Mouse (Mus musculus): Measurements from ENCODE around the gene Rasip1.

Gene Rasip1

DNA sequence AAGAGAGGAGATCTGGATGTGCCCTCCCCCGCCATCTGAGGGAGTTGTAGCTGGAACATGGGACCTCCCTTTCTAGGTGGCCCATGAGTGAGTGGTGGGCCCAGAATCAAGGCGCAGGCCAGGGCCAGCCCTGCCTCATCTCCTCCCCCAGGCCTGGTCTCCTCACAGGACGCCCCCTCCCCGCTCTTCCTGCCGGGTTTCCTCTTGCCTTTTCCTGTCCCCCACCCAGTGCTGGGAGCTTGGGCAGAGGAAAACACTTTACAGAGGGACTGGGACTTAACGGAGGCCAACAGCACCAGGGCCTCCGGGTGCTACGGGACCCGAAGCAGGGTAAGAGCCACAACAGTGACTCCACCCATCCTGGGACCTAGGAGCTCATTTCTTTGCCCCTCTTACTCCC is at the start of gene Rasip1:
Gene Rasip1 (plus strand): TSS at position 228 of the 400 bp plus-strand sequence.
- Histone ChIP-seq H3K4me1 (replicated peaks; ENCODE audit: low read depth, low read length) (peaks cover 48% of the 10 kb centered on the region), H3K9me3 (ENCODE audit: low read length) (no peaks in the 10 kb centered on the region), H3K36me3 (ENCODE audit: insufficient read depth, low read length) (no peaks in the 10 kb centered on the region), H3K27me3 (ENCODE audit: insufficient read depth, low read length) (peaks cover 79% of the 10 kb centered on the region), H3K4me3 (replicated peaks; ENCODE audit: low read length) (peak within 1 kb of the TSS; percentile 85)
- TF ChIP-seq CTCF (conservative IDR thresholded peaks at IDR 0.05; ENCODE audit: low read length) (no peak), POU5F1 (IDR thresholded peaks at IDR 0.05; ENCODE audit: borderline replicate concordance, low read length) (no peak), NANOG (IDR thresholded peaks at IDR 0.05; ENCODE audit: borderline replicate concordance, low read length) (no peak)

DNA sequence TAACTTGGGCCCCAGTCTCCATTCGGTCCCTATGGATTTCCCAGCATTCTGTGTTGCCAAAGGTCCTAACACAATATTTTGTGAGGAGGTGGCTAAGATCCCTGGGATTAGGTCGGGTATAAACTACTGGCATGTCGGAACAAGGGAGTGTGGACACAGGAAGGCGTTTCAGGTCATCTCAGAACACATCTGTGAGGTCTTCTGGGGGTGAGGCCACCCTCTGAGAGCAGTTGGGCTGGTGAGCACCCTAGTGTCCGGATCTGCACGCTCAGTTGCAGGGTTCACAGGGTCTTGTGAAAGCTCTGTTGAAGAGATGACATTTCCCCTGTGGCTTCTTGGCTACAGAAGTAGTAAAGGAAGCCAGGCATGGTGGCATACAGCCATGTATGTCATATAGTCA is 41.4 kb upstream of the Rasip1 start:
- Histone ChIP-seq H3K27me3 (ENCODE audit: insufficient read depth, low read length) (no peaks in the 10 kb centered on the region), H3K4me1 (replicated peaks; ENCODE audit: low read depth, low read length) (peaks cover 55% of the 10 kb centered on the region), H3K4me3 (replicated peaks; ENCODE audit: low read length) (no peak overlapping the region), H3K9me3 (ENCODE audit: low read length) (no peaks in the 10 kb centered on the region), H3K36me3 (ENCODE audit: insufficient read depth, low read length) (peaks cover 79% of the 10 kb centered on the region)
- TF ChIP-seq NANOG (IDR thresholded peaks at IDR 0.05; ENCODE audit: borderline replicate concordance, low read length) (no peak), CTCF (conservative IDR thresholded peaks at IDR 0.05; ENCODE audit: low read length) (no peak), POU5F1 (IDR thresholded peaks at IDR 0.05; ENCODE audit: borderline replicate concordance, low read length) (no peak)

DNA sequence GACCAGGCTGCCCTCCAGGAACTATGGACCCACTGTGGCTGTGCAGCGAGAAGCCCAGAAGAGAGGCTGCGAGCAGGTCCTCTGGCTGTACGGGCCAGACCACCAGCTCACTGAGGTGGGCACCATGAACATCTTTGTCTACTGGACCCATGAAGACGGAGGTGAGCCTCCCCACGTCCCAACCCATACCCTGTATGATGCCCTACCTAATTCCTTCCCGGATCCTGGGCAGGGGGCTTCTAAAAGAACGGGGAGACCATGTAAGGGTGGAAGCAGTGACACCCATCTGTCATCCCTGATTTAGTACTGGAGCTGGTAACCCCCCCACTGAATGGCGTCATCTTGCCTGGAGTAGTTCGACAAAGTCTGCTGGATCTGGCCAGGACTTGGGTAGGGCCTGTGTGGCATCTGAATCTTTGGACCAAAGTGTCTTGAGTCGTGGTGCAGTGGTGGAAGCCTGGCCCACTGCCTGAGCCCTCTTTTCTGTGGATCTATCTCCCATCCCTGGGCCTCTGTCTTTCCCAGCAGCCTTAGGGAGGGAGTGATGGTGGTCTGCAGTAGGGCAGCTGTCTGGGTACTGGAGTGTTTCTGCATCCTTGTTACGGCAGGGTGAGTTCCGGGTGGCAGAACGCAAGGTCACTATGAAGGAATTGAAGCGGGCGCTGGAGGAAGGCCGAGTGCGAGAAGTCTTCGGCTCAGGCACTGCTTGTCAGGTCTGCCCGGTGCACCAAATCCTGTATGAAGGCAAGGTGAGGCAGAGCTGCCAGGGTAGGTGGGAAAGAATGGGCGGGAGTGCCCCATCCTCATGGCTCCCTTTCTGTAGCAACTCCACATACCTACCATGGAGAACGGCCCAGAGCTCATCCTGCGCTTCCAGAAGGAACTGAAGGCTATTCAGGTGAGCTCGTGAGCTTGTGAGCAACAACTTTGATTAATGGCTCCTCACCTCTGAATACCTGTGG is 39.4 kb upstream of the Rasip1 start:
- Histone ChIP-seq H3K4me3 (replicated peaks; ENCODE audit: low read length) (no peak overlapping the region), H3K27me3 (ENCODE audit: insufficient read depth, low read length) (no peaks in the 10 kb centered on the region), H3K36me3 (ENCODE audit: insufficient read depth, low read length) (peaks cover 60% of the 10 kb centered on the region), H3K4me1 (replicated peaks; ENCODE audit: low read depth, low read length) (peaks cover 59% of the 10 kb centered on the region), H3K9me3 (ENCODE audit: low read length) (no peaks in the 10 kb centered on the region)
- TF ChIP-seq CTCF (conservative IDR thresholded peaks at IDR 0.05; ENCODE audit: low read length) (no peak), POU5F1 (IDR thresholded peaks at IDR 0.05; ENCODE audit: borderline replicate concordance, low read length) (no peak), NANOG (IDR thresholded peaks at IDR 0.05; ENCODE audit: borderline replicate concordance, low read length) (no peak)

DNA sequence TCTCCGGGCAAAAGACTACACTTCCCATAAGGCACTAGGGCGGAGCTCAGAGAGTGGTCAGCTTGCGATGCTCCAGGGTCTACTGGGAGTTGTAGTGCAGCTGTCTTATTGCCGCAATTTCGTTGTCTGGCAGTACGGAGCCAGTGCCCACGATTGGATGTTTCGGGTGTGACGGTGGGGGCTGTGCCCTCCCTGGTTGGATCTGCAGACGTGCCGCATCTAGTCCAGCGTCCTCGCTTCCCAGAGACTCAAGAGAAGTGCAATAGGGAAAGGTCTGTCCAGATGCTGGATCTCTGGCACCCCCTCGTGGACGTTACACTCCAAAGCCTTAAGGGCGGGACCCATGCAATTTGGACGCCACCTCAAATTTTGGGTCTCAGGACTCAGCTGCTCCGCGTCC is 38.1 kb upstream of the Rasip1 start:
- Histone ChIP-seq H3K36me3 (ENCODE audit: insufficient read depth, low read length) (peaks cover 52% of the 10 kb centered on the region), H3K9me3 (ENCODE audit: low read length) (no peaks in the 10 kb centered on the region), H3K4me3 (replicated peaks; ENCODE audit: low read length) (peak overlapping the region; percentile 54; the same call in 1 of the 2 replicates), H3K27me3 (ENCODE audit: insufficient read depth, low read length) (no peaks in the 10 kb centered on the region), H3K4me1 (replicated peaks; ENCODE audit: low read depth, low read length) (peaks cover 60% of the 10 kb centered on the region)
- no peak for TF ChIP-seq POU5F1 (IDR thresholded peaks at IDR 0.05; ENCODE audit: borderline replicate concordance, low read length)
- peak; percentile 79 for TF ChIP-seq CTCF (conservative IDR thresholded peaks at IDR 0.05; ENCODE audit: low read length)

DNA sequence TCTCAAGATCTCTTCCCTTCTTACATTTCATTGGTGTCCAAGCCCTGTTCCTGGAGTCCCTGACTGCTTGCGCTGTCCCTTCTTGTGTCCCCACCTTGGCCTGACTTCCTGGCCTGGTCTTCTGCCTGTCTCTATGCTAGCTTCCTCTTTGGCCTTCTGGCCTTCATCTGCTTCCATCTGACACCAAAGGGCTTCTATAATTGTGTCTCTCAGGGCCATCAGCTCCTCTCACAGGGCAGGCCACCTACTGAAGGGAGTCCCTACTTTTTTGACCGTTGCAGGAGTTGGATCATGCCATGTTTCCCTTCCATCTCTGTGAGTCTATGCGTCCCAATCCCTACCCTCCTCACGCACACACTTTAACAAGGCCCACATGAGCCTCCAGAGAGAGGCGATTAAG is 37.4 kb upstream of the Rasip1 start:
- Histone ChIP-seq H3K36me3 (ENCODE audit: insufficient read depth, low read length) (peaks cover 48% of the 10 kb centered on the region), H3K4me1 (replicated peaks; ENCODE audit: low read depth, low read length) (peaks cover 61% of the 10 kb centered on the region), H3K4me3 (replicated peaks; ENCODE audit: low read length) (no peak overlapping the region), H3K27me3 (ENCODE audit: insufficient read depth, low read length) (no peaks in the 10 kb centered on the region), H3K9me3 (ENCODE audit: low read length) (no peaks in the 10 kb centered on the region)
- no peak for TF ChIP-seq POU5F1 (IDR thresholded peaks at IDR 0.05; ENCODE audit: borderline replicate concordance, low read length)
- no peak for TF ChIP-seq NANOG (IDR thresholded peaks at IDR 0.05; ENCODE audit: borderline replicate concordance, low read length)
- no peak for TF ChIP-seq CTCF (conservative IDR thresholded peaks at IDR 0.05; ENCODE audit: low read length)

DNA sequence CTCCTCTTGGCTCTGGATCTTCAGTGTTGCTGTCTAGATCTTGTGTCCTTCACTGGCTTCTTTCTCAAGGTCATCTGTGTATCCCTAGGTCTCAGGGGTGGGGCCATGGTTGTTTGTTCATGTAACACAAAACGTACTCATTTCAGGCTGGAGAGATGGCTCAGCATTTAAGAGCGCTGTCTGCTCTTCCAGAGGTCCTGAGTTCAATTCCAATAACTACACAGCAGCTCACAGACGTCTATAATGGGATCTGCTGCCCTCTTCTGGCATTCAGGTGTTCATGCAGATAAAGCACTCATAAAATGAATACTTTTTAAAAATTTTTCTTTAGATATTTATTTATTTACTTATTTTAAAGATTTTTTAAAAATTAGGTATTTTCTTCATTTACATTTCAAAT is 36.4 kb upstream of the Rasip1 start:
- peaks cover 61% of the 10 kb centered on the region for H3K4me1 ChIP-seq (replicated peaks; ENCODE audit: low read depth, low read length)
- H3K4me3 ChIP-seq (replicated peaks; ENCODE audit: low read length) = no peak overlapping the region
- no peaks in the 10 kb centered on the region for H3K9me3 ChIP-seq (ENCODE audit: low read length)
- no peaks in the 10 kb centered on the region for H3K27me3 ChIP-seq (ENCODE audit: insufficient read depth, low read length)
- TF ChIP-seq CTCF (conservative IDR thresholded peaks at IDR 0.05; ENCODE audit: low read length) (peak; percentile 20; the same call in 1 of the 2 replicates), POU5F1 (IDR thresholded peaks at IDR 0.05; ENCODE audit: borderline replicate concordance, low read length) (no peak), NANOG (IDR thresholded peaks at IDR 0.05; ENCODE audit: borderline replicate concordance, low read length) (no peak)
- H3K36me3 ChIP-seq (ENCODE audit: insufficient read depth, low read length) = peaks cover 39% of the 10 kb centered on the region

DNA sequence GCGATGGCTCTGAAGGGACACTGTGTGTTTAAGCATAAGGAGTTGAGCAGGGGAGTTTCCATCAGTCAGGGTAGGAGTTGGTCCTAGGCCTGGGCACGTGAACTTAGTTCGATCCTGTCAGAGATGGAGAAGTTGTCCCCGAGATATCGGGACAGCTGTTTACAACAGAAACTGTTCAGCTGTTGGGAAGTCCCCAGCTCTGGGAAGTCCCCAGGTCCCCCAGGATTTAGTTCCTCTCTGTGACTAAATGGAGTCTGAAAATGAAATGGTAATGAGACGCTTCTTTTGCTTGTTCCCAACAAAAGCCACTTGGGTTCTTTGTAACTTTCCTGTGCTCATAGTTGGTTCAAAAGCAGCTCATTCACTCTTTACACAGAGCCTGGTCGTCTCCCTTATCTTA is 35.4 kb upstream of the Rasip1 start:
- H3K36me3 ChIP-seq (ENCODE audit: insufficient read depth, low read length) = peaks cover 31% of the 10 kb centered on the region
- no peak for TF ChIP-seq POU5F1 (IDR thresholded peaks at IDR 0.05; ENCODE audit: borderline replicate concordance, low read length)
- TF ChIP-seq NANOG (IDR thresholded peaks at IDR 0.05; ENCODE audit: borderline replicate concordance, low read length) = no peak
- TF ChIP-seq CTCF (conservative IDR thresholded peaks at IDR 0.05; ENCODE audit: low read length) = no peak
- H3K9me3 ChIP-seq (ENCODE audit: low read length) = no peaks in the 10 kb centered on the region
- H3K4me1 ChIP-seq (replicated peaks; ENCODE audit: low read depth, low read length) = peaks cover 61% of the 10 kb centered on the region
- no peaks in the 10 kb centered on the region for H3K27me3 ChIP-seq (ENCODE audit: insufficient read depth, low read length)
- H3K4me3 ChIP-seq (replicated peaks; ENCODE audit: low read length) = no peak overlapping the region

DNA sequence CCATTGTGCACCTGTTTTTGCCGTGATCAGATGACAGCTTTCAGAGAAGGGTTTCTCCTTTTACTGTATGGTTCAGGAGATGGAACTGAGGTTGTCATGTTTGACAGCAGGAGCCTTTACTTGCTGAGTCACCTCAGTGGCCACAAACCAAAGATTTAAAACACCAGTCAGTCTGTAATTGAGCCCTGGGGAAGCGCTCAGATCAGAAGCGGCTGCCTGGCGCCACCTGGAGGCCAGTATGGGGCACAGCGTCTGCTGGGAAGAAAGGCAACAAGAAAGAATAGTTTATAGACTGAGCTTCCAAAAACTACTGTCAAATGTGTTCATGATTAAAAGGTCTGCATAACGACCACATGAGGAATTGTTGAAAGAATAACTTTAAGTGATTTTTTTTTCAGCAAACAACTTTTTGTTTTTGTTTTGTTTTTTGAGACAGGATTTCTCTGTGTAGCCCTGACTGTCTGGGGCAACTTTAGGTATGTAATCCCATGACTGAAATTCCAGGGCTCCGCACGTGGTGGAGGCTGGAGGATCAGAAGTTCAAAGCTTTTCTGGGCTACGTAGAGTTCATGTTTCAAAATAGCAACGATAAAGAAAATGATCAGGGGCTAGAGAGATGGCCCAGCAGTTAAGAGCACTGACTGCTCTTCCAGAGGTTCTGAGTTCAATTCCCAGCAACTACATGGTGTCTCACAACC is 34.0 kb upstream of the Rasip1 start:
- peaks cover 4% of the 10 kb centered on the region; the same call in 1 of the 2 replicates for H3K9me3 ChIP-seq (ENCODE audit: low read length)
- no peaks in the 10 kb centered on the region for H3K27me3 ChIP-seq (ENCODE audit: insufficient read depth, low read length)
- peaks cover 49% of the 10 kb centered on the region for H3K4me1 ChIP-seq (replicated peaks; ENCODE audit: low read depth, low read length)
- H3K4me3 ChIP-seq (replicated peaks; ENCODE audit: low read length) = no peak overlapping the region
- TF ChIP-seq CTCF (conservative IDR thresholded peaks at IDR 0.05; ENCODE audit: low read length) = peak; percentile 95
- TF ChIP-seq NANOG (IDR thresholded peaks at IDR 0.05; ENCODE audit: borderline replicate concordance, low read length) = no peak
- no peak for TF ChIP-seq POU5F1 (IDR thresholded peaks at IDR 0.05; ENCODE audit: borderline replicate concordance, low read length)
- peaks cover 17% of the 10 kb centered on the region for H3K36me3 ChIP-seq (ENCODE audit: insufficient read depth, low read length)

All from E14TG2a.4 (cell line).